Mouse (Mus musculus) CD4-positive, CD25-positive, alpha-beta regulatory T cell, adult 2 months (primary cell): ENCODE results near the gene Bcan.

Experiments used
- DNase-seq: peaks from one replicate; pipeline ENCODE4 v3.0.0-alpha.2; 2012; ENCODE audit warnings: low read depth, low spot score

Gene Bcan

DNA sequence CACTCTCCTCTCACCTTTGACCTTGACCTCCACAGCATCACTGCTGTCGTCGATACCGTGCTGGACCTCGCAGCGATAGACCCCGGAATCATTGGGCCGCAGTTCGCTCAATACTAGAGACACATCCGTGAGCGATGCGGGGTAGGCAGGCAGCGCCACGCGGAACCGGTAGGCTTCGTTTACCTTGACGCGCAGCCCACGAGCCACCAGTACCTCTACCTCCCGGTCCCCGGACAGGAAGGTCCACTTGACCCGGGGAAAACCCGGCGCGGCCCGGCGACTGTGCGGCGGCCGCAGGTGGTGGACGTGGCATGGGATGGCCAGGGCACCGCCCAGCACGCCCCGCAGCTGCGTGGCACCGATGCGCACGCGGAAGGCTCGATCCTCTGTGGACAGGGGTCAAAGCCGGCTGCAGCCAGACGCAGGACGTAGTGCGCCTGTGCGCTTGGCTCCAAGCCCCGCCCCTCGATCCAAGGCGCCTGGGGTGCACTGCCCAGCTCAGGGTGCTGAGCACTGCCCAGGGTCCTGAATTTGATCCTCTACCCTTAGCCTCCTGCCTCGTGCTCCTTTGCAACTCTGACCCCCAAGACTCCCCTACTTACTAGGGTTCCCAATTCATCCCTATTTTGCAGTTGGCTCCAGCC, 2.9 kb downstream of the Bcan start:
- DNase-seq = no peak

DNA sequence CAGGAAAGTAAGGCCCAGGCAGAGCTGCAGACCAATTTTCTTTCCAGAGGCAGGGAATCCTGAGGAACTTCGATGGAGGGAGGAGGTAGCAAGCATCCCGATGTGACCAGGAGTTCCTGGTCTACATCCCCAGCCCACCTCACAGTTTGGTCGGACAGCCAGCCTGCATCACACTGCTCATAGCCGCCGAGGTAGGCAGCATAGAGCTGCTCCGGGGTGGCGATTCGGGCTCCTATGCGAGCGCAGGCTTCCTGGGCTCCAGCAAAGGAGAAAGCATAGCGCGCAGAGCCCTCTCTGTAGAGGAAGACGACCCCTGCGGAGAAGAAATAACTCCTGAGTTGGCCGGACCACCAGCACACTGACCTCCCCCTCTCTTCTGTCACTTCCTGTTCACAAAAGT, 3.6 kb downstream of the Bcan start:
- DNase-seq = no peak

DNA sequence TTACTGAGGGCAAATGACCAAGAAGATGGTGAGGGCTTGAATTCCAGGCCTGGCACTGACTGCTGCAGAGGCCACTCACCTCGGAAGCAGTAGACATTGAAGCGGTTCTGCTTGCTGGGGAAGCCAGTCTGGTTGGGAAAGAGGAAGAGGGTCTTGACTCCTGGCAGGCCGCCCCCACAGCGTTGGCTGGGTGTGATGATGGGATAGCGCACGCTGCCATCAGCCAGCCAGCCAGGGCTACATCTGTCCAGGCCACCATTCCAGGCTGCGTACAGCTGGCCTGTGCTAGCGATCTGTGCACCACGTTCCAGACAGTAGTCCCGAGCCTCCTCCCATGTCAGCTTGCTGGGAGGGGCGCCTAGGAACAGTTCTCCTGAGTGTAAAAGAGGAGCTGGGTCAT, 4.7 kb downstream of the Bcan start:
- DNase-seq = no peak

DNA sequence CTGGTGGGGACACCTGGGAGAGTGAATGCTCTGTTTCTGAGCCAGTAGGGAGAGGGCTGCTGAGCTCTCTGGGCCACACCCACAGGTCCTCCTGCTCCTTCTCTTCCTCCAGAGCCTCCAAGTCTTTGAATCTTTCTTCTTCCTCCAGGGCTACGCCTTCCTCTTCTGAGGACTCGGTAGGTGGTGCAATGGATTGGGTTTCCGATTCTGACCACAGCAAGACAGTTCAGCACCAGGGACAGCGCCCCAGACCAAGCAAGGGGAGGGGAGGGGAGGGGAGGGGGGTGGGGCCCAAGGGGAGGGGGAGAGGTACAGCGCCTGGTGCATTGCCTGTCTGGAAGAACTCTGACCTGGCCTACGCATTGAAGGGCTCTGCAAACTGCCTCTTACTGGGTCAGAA, 6.6 kb downstream of the Bcan start:
- DNase-seq = peak; percentile 52

DNA sequence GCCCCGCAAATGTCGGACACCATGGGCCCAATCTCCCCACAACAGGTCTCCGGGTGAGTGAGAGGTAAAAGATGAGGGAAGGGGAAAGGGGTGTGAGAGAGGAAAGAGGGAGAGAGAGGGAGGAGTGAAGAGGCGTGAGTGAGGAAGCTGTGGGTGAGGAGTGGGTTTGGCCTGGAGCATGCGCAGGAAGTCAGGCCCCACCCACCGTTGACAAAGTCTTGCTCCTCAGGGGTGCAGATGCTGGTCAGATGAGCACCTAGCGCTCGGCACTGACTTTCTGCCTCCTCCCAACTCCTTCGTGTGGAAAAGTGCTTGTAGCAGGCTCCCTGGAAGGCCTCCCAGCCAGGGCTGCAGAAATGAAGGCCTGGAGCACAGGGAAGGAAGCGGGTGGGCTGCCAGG, 10.1 kb downstream of the Bcan start:
- no peak for DNase-seq

DNA sequence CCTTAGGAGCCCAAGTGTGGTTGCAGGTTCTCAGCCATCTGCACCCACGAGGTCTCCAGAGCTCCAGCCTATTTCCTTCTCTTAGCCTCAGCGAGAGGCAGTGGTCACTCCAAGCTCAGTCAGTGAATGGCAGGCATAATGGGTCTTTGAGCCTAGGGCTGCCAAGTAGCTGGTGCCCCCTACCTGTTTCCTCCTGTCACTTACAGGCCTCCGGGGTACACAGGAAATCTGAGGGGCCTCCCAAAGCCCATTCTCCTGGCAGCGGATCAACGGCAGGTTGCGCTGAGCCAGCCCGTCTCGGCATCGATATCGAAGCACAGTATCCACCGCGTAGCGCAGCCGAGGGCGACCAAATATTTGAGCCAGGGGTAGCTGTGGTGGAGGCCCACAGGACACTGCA, 12.0 kb downstream of the Bcan start:
- DNase-seq = peak; percentile 28

DNA sequence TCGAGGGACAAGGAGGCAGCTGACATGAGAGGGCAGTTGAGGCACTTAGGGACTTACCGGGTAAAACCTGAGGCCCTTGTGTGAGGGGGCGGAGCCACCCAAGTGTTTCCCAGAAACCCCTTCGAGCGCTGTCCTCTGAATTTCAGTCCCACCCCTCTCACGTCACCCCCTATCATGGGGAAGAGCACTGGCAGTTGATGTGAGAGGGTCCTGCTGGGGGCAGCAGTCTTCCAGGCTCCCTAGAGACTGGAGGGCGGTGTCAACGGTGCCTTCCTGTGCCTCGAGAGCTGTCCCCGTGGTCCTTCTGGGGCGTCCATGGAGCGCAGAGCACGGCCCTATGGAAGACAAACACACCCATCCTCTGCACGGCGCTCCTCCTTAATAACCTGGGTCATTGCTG, 12.4 kb downstream of the Bcan start:
- DNase-seq = peak; percentile 71

DNA sequence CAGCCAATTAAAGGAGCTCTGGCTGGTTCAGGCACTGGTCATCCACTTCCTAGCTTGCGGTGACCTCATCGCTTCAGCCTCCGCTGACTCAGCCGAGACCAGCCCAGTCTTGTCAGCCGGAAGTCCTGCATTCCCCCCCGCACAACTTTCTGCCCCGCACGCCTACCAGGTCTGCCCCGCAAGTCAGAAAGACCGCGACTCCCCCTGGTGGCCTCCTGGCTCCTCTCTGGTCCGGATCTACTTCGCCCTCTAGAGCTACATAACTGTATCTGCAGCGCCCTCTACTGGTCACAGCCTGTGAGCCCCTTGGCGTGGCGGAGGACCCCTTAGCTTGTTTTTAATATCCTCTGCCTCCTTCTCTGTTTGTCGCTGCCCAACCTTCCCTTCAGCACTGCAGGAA, 13.2 kb downstream of the Bcan start:
- DNase-seq = peak; percentile 95

DNA sequence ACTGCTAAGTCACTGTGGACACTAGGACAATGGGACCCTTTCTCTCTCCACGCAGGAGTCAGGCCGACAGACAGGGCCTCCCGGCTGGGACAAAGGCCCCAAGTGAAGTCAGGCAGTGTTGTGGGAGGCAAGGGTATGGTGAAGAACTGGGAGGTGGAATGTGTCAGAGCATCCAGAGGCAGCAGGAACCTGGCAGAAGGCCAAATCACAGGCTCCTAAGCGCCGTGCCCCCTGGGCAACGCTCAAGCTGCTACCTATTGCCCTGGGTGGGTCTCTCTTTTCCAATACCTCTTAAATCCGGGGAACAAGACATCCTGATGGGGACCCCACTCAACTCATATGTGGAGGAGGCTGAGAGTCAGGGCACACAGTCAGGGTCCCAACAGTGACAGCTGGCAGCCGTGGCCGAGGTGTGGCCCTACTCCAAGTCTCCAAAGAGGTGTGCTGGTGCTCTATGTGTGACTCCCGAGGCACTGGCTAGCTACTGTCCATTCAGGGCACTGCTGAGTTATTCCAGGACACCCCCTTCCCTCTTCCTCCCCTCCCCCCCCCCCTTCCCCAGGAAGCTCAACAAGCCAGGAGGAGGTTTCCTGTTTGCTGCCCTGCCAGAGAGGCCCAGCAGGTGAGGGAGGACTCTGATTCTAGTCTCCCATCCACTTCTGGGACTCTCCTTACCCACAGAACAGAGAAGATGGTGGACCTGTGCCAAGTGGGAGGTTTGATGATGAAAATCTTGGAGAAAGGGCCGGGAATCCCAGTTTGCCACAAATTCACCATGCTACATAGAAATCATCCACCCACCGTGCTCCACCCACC, 14.3 kb downstream of the Bcan start:
- DNase-seq = no peak

DNA sequence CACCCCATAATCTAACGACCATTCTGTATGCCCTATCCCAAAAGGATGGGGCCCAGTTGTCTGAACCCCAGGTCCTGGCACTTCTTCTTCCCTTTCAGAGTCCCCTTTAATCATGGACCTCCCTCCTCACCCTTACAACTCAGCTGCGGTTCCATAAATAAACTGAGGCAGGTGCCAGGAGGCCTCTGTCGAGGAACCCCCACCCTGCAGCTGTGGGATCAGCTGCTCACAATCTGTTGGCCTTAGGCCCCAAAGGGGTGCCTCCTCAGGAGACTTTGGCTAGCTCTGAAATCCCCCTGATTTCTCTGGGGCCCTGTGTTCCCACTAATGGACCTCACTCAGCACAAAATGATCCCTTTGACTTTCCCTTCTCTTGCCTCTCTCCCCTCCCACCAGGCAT, 15.9 kb downstream of the Bcan start:
- DNase-seq = no peak

DNA sequence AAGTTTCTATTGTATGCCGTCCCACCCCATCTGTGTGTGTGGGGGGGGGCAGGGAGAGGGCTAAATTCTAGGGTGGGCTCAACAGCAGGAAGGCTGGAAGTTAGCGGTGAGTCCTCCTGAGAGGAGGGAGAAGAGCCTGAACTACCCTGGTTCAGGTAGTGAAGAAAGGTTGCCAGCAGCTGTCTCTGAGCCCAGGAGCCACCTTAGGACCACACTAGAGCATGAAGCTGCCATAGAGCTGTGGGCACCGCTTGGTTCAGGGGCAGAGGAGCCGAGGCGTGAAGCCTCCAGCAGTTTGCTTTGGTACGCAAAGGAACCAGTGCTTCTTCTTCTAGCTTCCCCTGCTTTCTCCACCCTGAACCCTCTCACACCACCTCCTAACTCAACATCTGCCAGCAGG, 16.4 kb downstream of the Bcan start:
- no peak for DNase-seq

DNA sequence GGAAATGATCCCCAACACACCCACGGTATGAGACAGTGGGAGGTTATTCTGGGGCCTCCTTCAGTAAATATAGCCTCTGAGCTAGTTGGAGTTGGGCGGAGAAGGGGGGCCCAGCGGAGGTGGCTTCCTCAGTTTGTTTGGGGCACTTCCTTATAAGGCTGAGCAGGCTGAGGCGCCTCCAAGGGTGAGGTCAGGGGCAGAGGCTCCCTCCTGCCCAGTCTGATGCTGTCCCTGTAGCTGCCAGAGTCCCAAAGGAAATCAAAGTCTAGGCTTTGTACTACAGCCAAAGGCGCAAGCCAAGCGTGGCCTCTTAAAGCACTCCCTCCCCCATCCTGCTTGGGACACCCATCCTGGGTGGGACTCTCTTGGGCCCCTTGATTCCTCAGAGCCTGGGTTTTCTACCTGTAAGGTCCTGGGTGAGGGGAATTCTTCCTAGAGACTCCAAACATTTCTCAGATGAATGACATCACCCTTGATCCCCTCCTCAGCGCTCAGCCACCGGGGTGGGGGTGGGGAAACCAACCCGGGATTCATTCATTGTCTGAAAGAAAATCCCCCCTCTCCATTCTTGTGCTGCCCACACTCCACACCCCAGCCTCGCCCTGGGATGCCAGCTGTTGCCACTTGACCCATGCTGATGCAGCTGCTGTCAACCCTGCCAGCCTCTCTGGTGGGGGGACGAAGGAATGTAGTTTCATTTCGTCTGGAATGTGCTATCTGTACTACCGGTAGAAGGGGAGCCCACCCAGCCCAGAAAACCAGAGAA, 17.0 kb downstream of the Bcan start:
- DNase-seq = peak; percentile 28

DNA sequence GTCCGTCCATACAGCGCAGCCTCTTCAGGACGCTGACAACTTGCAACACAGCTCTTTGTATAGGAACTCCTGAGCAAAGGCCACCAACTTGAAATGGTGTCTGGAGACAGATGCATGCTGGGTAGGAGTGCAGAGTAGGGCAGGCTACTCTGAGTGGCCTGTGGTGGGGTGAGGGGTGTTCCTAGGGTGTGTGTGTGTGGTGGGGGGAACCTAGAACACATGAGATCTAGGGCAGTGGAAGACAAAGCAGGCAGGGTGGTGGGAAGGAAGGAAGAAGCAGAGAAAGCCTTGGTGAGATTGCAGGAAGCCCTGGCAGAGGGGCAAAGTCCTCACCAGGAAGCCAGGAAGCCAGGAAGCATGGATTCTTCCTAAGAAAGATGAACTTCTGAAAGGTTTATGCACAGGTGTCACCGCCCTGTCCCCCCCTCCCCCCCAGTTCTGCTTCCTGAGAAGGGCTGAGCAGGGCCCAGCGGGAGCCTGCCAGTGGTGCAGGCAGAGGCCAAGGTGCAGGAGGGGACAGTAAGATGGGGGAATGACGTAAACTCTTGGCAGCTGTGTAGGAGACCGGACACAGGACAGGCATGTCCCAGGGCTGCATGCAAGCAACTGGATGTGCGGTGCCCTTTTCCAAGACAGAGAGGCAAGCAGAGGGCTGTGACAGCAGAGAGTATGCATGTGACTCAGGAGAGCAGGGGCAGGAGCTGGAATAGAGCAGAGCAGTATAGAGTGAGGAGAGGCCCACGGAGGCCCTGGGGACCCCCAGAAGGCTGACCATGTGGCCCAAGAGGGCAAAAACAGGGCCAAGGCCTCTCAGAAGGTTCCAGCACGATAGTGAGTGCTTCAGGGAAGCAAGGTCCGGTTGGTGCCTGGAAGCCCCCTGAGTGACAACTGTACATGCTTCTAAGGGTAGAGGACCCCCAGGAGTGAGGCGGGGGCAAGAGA, 17.9 kb downstream of the Bcan start:
- no peak for DNase-seq

DNA sequence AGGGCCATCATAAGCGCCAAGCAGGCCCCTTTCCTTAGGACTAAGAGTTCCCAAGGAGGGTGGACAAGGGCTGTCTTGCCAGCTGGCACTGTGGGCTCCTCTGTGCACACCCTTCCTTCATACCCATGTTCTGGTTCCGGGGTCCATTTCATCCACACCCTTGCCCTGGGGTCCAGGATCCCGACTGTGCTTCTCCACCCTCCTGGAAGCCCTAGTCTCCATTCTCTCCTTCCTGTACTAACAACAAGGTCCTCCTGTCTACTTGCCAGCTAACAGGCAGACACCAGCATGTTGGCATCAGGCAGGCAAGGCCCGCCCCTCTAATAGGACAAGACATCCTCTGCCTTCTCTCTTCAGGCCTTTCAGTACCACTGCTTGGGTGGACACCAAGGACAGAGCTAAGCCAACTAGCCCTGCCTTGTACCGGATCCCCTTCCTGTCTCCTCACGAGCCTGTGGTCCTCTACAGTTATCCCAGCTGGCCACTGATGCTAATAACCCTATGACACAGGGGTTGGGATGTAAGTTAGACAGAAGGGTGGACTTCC, 18.7 kb downstream of the Bcan start:
- no peak for DNase-seq

DNA sequence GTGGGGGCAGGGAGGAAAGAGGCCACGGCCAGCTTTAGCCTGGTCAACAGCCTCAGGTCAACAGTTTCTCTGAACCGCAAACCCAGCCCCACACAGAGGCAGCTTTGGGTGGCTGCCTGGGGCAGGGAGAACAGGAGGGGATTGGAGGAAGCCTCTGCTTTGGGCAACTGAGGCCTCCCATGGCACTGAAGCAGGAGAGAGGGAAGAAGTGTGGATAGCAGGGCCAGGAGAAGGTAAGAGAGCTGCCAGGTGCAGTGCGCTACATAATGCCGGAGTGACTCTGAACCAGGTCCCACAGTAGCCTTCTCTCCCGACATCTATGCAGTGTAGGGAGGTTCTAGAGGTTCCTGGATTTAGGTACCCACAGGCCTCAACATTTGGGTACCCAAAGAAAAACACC, 19.3 kb downstream of the Bcan start:
- no peak for DNase-seq

DNA sequence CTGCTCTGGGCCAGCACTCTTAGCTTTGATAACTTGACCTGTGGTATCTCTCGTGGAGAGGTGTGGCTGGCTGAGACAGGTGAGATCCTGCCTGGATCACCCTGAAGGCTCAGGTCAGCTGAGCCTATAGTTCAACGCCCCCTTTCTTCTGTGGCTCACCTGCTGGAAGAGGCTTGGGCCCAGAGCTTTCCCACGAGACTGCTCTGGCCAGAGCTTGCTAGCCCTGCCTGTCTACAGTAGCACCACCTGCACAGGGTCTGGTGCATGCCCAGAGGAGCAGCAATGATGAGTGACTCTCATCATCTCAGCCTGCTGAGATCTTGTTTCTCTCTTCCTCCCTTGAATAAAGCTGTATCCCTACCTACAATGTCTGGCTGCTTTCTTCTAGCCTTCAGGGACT, 19.9 kb downstream of the Bcan start:
- DNase-seq = no peak

DNA sequence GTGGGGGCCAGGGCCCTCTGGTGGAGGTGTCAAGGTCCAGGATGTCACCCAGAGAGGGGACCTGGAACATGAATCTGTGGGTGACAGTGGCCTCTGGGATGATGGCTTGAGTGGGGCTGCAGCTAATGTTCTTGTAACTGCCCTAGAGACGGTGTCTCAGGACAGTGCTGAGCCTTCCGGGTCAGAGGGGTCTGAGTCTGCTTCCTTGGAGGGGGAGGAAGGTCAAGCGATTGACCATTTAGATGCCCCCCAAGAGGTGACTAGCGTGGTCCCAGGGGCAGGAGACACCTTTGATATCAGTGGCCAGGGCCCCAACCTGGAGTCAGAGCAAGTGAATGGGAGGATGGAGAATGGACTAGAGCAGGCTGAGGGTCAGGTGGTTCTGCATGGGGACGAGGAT, 20.5 kb downstream of the Bcan start:
- DNase-seq = no peak

DNA sequence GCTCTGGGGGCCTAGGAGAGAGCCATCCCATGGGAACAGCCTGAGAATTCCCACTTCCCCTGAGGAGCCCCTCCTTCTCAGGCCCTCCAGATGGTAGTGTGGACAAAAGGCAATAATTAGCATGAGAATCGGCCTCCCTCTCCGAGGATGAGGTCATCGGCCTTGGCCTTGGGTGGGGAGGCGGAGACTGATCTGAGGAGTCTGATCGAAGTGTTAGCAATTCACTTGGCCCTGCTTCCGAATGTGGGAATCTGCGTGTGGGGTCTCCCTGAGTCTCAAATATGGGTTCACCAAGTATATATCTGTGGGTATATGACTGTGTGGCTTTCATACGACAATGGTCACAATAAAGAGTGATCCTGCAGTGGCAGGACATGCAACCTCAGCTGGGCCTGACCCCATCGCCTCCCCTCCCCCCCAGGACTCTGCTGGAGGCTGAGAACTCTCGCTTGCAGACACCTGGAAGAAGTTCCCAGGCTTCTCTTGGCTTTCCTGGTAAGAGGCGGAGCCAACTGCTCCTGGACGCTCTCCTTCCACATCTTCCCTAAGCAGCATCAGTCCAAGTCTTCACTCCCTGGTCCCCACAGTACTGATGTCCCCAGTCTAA, 25.5 kb downstream of the Bcan start:
- DNase-seq = no peak

DNA sequence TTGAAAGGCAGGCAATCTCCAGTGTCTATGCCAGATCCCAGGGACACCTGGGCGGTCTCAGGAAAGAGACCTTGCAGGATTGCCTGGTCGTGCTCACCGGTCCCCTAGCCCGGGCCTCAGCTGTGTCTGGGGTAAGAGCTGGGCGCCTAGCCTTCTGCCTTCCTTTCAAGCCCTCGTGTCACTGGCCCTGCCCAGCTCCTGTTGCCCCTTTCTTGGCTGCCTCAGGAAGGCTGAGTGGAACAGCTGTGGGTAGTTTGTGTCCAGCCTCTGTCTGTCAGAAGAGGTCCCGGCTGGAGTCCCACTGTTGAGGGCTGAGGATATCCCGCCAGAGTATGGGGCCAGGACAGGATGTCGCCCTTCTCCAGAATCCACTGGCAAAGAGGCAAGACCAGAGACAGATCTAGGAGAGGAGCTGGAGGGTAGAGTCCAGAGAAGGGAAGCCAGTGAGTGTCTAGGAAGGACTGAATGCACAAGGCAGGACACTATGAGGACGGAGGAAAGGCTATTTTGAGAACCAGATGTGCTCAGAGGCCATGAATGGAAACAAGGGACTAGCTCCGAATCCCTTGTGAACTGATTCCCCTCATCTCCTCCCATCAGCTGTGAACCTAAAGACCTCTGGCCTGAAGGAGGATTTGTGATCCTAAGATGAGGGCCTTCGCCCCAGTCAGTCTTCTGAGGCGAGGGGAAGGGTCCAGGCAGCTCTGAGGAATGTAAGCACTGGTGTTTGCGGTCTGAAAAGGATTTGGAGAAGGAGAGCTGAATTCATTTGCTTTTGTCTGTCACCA, 26.2 kb downstream of the Bcan start:
- no peak for DNase-seq

DNA sequence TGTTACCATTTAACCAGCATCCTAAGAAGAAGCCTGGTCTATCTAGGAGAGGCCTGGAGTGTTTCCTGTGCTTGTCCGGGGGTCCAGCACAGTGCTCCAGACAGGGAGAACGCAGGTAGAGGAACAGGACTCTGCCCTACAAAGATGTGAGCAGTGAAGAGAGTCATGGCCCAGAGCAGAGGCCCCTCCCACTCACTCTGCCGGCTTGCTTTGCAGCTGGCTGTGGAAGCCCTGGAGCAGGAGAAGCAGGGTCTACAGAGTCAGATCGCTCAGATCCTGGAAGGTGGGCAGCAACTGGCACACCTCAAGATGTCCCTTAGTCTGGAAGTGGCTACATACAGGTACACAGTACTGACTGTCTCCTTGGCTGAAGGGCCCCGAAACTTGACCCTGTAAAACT, 27.3 kb downstream of the Bcan start:
- DNase-seq = no peak
